Mouse (Mus musculus) heart, embryonic 14.5 days (tissue): Measurements from ENCODE around the gene Rnf216. TPM values are rescaled to one million over a fixed set of nuclear protein-coding genes. Genes with fewer than 3 reads are reported as not detected.

ENCODE experiments used
- ATAC-seq: fragments of 200-750 bp; cut with Nextera tagmentation; 2 replicates; pipeline ENCODE4 v1.8.0; 2017; ENCODE audit warnings: low read depth, moderate TSS enrichment; ENCODE audit not compliant: insufficient number of reproducible peaks, insufficient read depth, low FRiP score
- H3K27ac ChIP-seq, 2 experiments: fragments of 200-500 bp in 1 of 2; fragments of 300-500 bp in 1 of 2; sonication (generic) in 1 of 2; replicated peaks in 1 of 2; 2 replicates each; pipeline ENCODE4 v1.5.1; 2012 to 2014; ENCODE audit warnings: low read depth in 2 of 2, low read length in 2 of 2, control low read depth in 1 of 2, mild to moderate bottlenecking in 1 of 2, mixed read lengths in 1 of 2; ENCODE audit not compliant: control insufficient read depth in 1 of 2, insufficient read depth in 1 of 2
- H3K27me3 ChIP-seq: fragments of 300-500 bp; sonication (generic); 2 replicates; pipeline ENCODE4 v1.6.1; 2014; ENCODE audit warnings: mild to moderate bottlenecking, low read length, control low read depth; ENCODE audit not compliant: control insufficient read depth, insufficient read depth
- H3K36me3 ChIP-seq: fragments of 300-500 bp; sonication (generic); 2 replicates; pipeline ENCODE4 v1.6.1; 2014; ENCODE audit warnings: mild to moderate bottlenecking, control low read depth, low read length, mixed read lengths; ENCODE audit not compliant: control insufficient read depth, insufficient read depth
- H3K4me1 ChIP-seq, 2 experiments: fragments of 200-500 bp in 1 of 2; fragments of 300-500 bp in 1 of 2; sonication (generic) in 1 of 2; 2 replicates each; pipeline ENCODE4 v1.6.1; 2012 to 2014; ENCODE audit warnings: low read length in 2 of 2, control low read depth in 1 of 2, mixed read lengths in 1 of 2; ENCODE audit not compliant: control insufficient read depth in 2 of 2, insufficient read depth in 2 of 2
- H3K4me2 ChIP-seq: fragments of 300-500 bp; sonication (generic); 2 replicates; pipeline ENCODE4 v1.6.1; 2014; ENCODE audit warnings: mild to moderate bottlenecking, low read length
- H3K4me3 ChIP-seq, 2 experiments: fragments of 200-500 bp in 1 of 2; fragments of 300-500 bp in 1 of 2; sonication (generic) in 1 of 2; 2 replicates each; pipeline ENCODE4 v1.5.1; 2012 to 2014; ENCODE audit warnings: low read length in 2 of 2, mild to moderate bottlenecking in 2 of 2, control low read depth in 1 of 2, low read depth in 1 of 2, moderate library complexity in 1 of 2; ENCODE audit not compliant: control insufficient read depth in 1 of 2, insufficient read depth in 1 of 2
- H3K9ac ChIP-seq: fragments of 300-500 bp; sonication (generic); 2 replicates; pipeline ENCODE4 v1.6.1; 2014; ENCODE audit warnings: mild to moderate bottlenecking, low read length
- H3K9me3 ChIP-seq: fragments of 300-500 bp; sonication (generic); 2 replicates; pipeline ENCODE4 v1.6.1; 2016; ENCODE audit warnings: low read length, control low read depth; ENCODE audit not compliant: control insufficient read depth
- WGBS: fragments of 180-500 bp; shearing (Covaris S2); extraction: QIAGEN DNeasy Blood & Tissue Kit; methylation state at CpG from one replicate; pipeline ENCODE4 v1.1.7; 2014; 5-methylcytosine and 5-hydroxymethylcytosine counted together
- polyA plus RNA-seq: library from polyadenylated mRNA; unstranded; fragments of >200 nt; fragmentation: Nextera tagmentation; extraction: Ambion mirVana; gene quantifications from 2 replicates; pipeline ENCODE4 v1.2.1, GENCODE M21; 2014

The Rnf216 gene
- polyA plus RNA-seq, 1 experiment from 2014 or later = 26.5 TPM

GRCm38 (mm10) chr5:143059958-143060357, 52.8 kb downstream of the Rnf216 start:
- WGBS = 60% methylated on average over 1 of the region's 1 CpGs
- H3K4me1 ChIP-seq = peaks cover 18 to 66% of the 10 kb centered on the region in 2 experiments
- no peak for ATAC-seq
- H3K4me2 ChIP-seq = no peak overlapping the region
- no peaks in the 10 kb centered on the region for H3K9me3 ChIP-seq
- no peak overlapping the region; a peak in 1 of 4 replicates for H3K27ac ChIP-seq
- no peaks in the 10 kb centered on the region for H3K27me3 ChIP-seq
- H3K9ac ChIP-seq = no peak overlapping the region
- H3K36me3 ChIP-seq = peaks cover 36% of the 10 kb centered on the region
- H3K4me3 ChIP-seq = no peak overlapping the region

GRCm38 (mm10) chr5:143059182-143059581, 53.6 kb downstream of the Rnf216 start:
- peaks cover 29% of the 10 kb centered on the region for H3K36me3 ChIP-seq
- no peaks in the 10 kb centered on the region for H3K27me3 ChIP-seq
- peaks cover 18 to 74% of the 10 kb centered on the region in 2 experiments for H3K4me1 ChIP-seq
- ATAC-seq = no peak
- H3K4me2 ChIP-seq = no peak overlapping the region
- H3K9me3 ChIP-seq = no peaks in the 10 kb centered on the region
- H3K9ac ChIP-seq = peak overlapping the region; percentile 31; the same call in 1 of the 2 replicates
- H3K27ac ChIP-seq = peak overlapping the region; percentile 14 to 67; a peak in 2 of 4 replicates
- no peak overlapping the region for H3K4me3 ChIP-seq

GRCm38 (mm10) chr5:143058675-143059074, 54.1 kb downstream of the Rnf216 start:
- H3K9me3 ChIP-seq = no peaks in the 10 kb centered on the region
- ATAC-seq = no peak
- H3K27me3 ChIP-seq = no peaks in the 10 kb centered on the region
- H3K9ac ChIP-seq = peak overlapping the region; percentile 26; the same call in 1 of the 2 replicates
- H3K4me1 ChIP-seq = peaks cover 22 to 79% of the 10 kb centered on the region in 2 experiments
- no peak overlapping the region for H3K4me3 ChIP-seq
- H3K27ac ChIP-seq = peak overlapping the region; percentile 13 to 67
- no peak overlapping the region for H3K4me2 ChIP-seq
- peaks cover 24% of the 10 kb centered on the region for H3K36me3 ChIP-seq

GRCm38 (mm10) chr5:143058208-143058607, 54.6 kb downstream of the Rnf216 start:
- H3K27me3 ChIP-seq = no peaks in the 10 kb centered on the region
- no peak overlapping the region for H3K4me3 ChIP-seq
- H3K9me3 ChIP-seq = no peaks in the 10 kb centered on the region
- H3K9ac ChIP-seq = peak overlapping the region; percentile 31; the same call in 1 of the 2 replicates
- peaks cover 26 to 84% of the 10 kb centered on the region in 2 experiments for H3K4me1 ChIP-seq
- peak overlapping the region; percentile 13 to 67 for H3K27ac ChIP-seq
- WGBS = 11% methylated on average over 2 of the region's 2 CpGs
- no peak for ATAC-seq
- peaks cover 19% of the 10 kb centered on the region for H3K36me3 ChIP-seq
- H3K4me2 ChIP-seq = no peak overlapping the region

GRCm38 (mm10) chr5:143057753-143058152, 55.0 kb downstream of the Rnf216 start:
- WGBS = 55% methylated on average over 1 of the region's 1 CpGs
- Histone ChIP-seq H3K27me3 (no peaks in the 10 kb centered on the region), H3K4me2 (no peak overlapping the region), H3K4me1 (peaks cover 29 to 88% of the 10 kb centered on the region in 2 experiments), H3K4me3 (no peak overlapping the region), H3K27ac (peak overlapping the region; percentile 13 to 67), H3K9ac (peak overlapping the region; percentile 31; the same call in 1 of the 2 replicates), H3K9me3 (no peaks in the 10 kb centered on the region), H3K36me3 (peaks cover 14% of the 10 kb centered on the region)
- ATAC-seq = no peak

GRCm38 (mm10) chr5:143056191-143056880, 56.5 kb downstream of the Rnf216 start:
- peaks cover 26 to 90% of the 10 kb centered on the region in 2 experiments for H3K4me1 ChIP-seq
- ATAC-seq = no peak
- peak overlapping the region; percentile 70 to 76 for H3K27ac ChIP-seq

GRCm38 (mm10) chr5:143055501-143056125, 57.2 kb downstream of the Rnf216 start:
- WGBS = 8% methylated on average over 3 of the region's 3 CpGs
- no peak overlapping the region for H3K9ac ChIP-seq
- peak overlapping the region; percentile 70 to 76 for H3K27ac ChIP-seq
- H3K36me3 ChIP-seq = peaks cover 12% of the 10 kb centered on the region
- H3K27me3 ChIP-seq = no peaks in the 10 kb centered on the region
- H3K4me3 ChIP-seq = no peak overlapping the region
- ATAC-seq = peak; percentile 68
- H3K9me3 ChIP-seq = no peaks in the 10 kb centered on the region
- no peak overlapping the region for H3K4me2 ChIP-seq
- peaks cover 23 to 85% of the 10 kb centered on the region in 2 experiments for H3K4me1 ChIP-seq

More at GRCm38 (mm10) chr5:143056191-143056880, 56.5 kb downstream of the Rnf216 start:
- no peaks in the 10 kb centered on the region for H3K9me3 ChIP-seq
- no peak overlapping the region for H3K4me3 ChIP-seq
- no peak overlapping the region for H3K4me2 ChIP-seq
- no peak overlapping the region for H3K9ac ChIP-seq
- no peaks in the 10 kb centered on the region for H3K27me3 ChIP-seq
- peaks cover 12% of the 10 kb centered on the region for H3K36me3 ChIP-seq
- 54% methylated on average over 4 of the region's 4 CpGs for WGBS
